Mouse (Mus musculus): ENCODE measurements around the gene Trim68. TPM values are rescaled to one million over a fixed set of nuclear protein-coding genes. Genes with fewer than 3 reads are reported as not detected.
"Not testable (repeated sequence)": the region's sequence is repeated elsewhere in the genome, so short reads cannot be mapped to it uniquely, and the experiment has no call there.

Trim68 gene
- total RNA-seq (2021), result 13.9 and 17.4 TPM in 2 replicates
- long read RNA-seq, partial matches to known transcripts, result 1 of 11 reads
- long read RNA-seq, other reads (novel, unspliced or antisense), result 2 of 11 reads

DNA sequence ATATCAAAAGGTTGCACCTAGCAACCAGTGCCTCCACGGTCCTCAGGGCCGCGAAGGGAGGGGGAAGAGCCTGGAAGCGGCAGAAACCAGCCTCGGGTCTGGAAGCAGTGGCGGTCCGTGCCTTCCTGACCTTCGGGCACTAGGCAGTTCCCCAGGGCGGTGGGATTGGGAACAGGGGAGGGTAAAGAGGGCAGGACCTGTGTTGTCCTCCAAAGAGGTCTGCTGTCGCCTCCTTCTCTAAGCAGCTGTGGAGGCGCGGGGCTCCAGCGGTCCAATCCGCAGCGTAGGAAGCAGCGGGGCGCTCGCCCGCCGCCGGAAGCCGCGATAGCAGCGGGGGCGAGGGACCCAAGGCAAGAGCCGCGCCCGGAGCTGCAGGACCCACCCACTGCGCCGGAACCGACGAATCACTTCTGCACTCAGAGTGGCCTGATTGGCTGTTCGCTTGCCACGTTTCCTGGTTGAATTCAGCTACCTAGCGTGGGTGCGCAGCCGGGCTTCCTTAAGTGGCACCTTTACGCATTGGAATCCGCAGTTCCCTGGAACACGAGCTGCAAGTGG is at the start of gene Trim68:
Gene Trim68, minus strand, starts transcription at position 384 of the 558 bp plus-strand sequence.
- peak; percentile 91 for DNase-seq

DNA sequence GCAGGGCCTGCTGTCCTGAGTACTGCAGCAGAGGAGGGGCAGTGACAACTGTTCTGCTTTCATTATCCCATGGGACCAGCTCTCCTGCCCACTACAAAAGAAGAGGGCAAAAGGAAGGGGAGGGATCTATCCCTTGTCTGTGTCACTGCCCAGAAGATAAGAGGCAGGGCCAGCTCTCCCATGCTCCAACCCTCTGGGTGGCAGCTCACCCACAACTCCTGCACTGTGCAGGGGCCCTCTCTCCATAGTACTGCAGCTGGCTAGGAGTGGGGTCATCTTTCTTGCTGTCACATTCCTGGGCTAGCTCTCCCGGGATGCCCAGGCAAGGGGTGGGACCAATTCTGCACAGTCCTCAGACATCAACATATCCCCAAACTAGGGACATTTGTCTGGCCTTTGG is 46.7 kb upstream of the Trim68 start:
- DNase-seq, result no peak

GRCm38 (mm10) chr7:102727391-102727790 is 40.3 kb upstream of the Trim68 start, which contains the start of gene Olfr559:
Gene Olfr559 (minus strand): TSS chr7:102727491.
- no peak for DNase-seq

DNA sequence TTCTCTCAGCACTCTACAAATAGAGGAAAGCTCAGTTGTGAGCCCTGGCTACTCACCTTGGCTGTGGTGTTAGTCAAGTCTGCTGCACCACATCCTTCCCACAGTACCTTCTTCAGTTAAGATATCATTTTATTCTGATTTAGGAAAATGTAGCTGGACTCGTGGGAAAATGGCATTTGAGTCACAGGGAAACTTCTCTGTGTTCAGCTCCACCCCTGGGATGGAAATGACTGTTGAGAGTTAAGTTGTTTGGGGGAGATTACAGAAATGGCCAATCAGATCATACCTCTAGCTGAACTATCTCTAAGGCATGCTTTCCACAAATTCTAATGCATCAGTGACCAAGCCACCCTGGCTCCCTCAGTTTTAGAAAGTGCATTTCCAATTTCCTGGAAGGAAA is 31.8 kb upstream of the Trim68 start, which contains the start of gene Olfr33:
Gene Olfr33, minus strand, starts transcription at position 101 of the 400 bp plus-strand sequence.
- no peak for DNase-seq

DNA sequence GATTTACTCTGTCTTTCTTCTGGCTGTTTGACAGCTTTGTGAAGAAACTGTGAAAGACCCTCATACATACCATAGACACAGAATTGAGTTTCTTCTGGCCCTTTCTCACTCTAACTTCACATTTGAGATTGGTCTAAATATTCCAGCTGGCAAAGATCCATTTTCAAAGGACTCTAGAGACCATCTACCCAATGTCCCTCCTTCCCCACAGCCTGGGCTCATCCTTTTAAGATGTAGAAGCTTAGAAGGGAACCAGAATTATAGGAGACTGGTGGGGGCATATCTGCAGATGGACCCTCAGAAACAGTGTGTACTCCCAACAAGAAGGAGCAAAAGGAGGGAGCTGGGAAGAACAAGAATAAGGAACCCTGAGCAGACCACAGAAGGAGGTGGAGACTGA is 14.8 kb upstream of the Trim68 start, which contains the start of gene Olfr558:
Gene Olfr558, plus strand, starts transcription at position 301 of the 400 bp plus-strand sequence.
- DNase-seq, result no peak

DNA sequence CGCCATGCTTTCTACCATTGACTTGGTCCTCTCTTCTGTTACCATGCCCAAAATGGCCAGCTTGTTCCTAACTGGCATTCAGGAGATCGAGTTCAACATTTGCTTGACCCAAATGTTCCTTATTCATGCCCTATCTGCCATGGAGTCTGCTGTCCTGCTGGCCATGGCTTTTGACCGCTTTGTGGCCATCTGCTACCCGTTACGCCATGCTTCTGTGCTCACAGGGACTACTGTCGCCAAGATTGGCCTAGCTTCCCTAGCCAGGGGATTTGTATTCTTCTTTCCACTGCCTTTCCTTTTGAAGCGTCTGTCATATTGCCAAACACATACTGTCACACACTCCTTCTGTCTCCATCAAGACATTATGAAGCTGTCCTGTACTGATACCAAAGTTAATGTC is 11.3 kb upstream of the Trim68 start:
- no peak for DNase-seq

DNA sequence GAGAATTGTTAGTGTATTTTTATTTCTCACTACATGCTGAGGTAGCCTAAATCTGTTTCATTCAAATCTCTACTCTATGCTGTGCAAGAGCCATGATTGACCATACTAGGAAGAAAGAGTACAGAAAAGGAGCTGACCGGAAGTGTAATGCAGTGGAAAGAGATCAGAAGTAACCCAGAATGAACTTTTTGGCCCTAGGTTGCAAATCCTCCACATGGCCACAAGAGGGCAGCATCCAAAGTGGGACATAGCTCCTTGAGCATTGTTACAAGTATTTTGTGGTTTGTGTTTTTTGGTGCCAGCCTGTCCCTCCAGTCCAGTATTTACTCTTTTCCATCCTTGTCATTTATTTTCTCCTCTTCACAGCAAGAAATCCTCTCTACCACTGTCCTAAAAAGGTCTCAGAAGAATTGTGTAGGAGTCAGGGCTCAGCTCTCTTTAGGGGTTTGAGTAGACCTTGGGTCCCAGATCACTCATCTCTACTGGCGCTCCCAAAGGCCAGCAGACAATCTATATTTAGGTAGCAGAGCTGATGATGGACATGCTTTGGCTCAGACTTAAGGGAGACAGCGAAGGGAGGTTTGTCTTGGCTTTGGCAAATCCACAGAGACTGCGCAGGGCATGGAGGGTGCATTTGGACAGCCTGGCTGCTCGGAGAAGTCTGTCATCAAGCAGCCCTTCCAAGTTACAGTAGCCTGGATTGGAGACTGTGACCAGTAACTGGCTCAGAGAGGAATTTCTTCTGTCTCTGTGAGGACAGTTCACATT is 8.4 kb upstream of the Trim68 start, which contains the start of gene Olfr557:
Gene Olfr557, plus strand, starts transcription at position 553 of the 768 bp plus-strand sequence.
- peak; percentile 36 for DNase-seq

DNA sequence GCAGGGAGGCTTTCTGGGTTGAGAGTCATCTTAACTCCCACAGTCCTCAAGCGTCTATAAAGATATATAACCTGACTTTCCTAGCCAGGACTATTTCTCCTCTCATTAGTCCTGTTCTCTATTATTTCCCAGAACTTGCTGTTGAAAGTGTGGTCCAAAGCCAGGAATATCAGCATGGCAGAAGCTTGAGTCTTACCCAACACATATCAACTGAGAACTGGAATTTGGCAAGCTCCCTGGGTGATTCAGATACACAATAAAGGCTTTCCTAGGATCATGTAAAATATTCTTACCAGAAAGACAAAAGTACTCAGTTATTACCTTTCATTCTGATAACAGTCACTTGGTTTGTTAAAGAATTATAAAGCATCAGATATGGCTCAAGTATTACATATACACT is 5.2 kb downstream of the Trim68 start:
- DNase-seq, result no peak

- DNase-seq, result no peak
These were observed 10.9 kb downstream of the Trim68 start for GRCm38 (mm10) chr7:102676225-102676624.

DNA sequence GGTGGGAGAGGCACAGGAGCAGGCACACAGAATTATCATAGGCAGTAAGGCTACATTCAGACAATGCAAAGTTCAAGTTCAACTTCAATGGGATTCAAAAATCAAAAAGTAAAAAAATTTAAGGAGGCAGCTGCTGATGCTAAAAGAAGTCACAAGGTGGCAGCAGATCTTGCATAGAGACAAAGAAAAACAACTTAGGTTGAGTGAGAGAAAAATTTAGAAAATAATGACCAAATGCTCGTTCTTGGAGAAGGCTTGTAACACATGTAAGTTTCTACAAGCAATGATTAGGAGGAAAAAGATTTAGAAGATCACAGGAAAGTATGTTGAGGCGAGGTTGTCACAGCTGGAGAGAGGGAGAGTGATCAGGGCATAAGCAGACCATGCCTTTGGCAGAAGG is 21.7 kb downstream of the Trim68 start:
- no peak for DNase-seq

DNA sequence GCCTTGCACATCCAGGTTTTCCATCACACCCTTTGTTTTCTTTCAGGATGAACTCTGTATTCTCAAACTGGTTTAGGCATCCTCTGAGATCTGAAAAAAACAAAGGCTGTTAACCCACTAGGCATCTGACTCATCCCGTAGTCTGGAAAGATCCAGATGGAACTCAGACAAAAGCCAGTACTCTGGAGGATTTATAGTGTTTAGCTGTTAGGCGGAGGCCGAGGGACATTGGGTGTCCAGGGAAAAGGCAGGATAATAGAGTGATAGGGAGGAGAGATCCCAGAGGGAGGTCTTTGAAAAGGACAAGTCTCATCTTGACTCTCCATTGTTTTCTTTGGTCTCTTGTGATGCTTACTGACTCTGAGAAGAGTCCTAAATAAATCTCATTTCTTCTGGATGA is 22.5 kb downstream of the Trim68 start, which contains the start of gene Olfr556:
Gene Olfr556, plus strand, starts transcription at position 301 of the 400 bp plus-strand sequence.
- no peak for DNase-seq

DNA sequence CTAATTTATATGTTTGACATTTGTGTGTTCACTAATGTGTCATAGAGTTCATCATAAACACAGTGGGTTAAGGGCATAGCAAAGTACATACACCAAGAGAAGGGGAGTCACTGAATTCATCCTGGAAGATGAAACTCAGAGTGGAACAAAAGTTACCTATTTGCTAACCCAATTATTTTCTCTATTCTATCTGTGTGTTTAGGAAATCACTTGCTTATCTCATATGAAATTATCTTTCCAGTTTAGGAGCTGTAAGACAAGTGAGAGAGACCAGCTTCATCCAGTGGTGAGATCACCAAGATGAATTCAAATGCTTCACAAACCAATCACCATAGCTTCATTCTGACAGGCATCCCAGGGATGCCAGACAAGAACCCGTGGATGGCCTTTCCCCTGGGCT is 28.6 kb downstream of the Trim68 start, which contains the start of gene Olfr555:
Gene Olfr555, plus strand, starts transcription at position 301 of the 400 bp plus-strand sequence.
- DNase-seq, result no peak

DNA sequence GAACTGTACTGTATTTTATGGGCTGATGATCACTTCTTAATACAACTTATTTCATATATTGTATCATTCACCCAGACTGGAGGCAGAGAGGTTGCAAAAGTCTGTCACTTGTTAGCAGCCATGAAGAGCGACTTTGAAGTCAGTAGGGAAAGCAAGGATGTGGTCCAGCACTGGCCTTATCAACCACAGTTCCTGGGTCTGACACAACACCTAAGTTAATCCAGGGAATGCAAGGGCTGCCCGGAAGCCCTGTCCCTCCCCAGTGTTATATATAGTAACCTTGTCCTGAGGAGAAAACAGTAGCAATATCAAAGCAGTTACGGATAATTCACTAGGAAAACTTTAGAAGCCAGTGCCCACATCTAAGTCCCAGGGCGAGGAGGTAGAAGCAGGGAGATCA is 42.2 kb downstream of the Trim68 start:
- DNase-seq, result not testable (repeated sequence)

DNA sequence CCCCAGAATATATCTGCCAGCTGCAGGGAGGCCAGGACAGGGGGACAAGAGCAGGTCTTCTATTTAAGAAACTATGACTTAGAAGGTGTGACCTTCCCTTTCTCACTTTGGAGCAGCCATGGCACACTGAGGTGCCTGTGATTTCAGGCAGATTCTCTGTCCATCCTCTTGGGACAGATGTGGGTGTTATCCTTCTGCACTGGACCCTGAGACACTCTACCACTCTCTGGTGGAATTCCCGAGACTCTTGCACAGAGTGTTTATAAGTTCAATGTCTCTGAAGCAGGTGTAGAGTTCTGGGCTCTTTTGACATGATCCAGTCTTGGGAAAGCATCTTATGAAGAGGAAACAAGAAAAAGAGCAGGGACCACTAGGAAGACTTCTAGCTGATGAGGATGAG is 49.0 kb downstream of the Trim68 start, which contains the start of gene Olfr554:
Gene Olfr554, plus strand, starts transcription at position 301 of the 400 bp plus-strand sequence.
- DNase-seq, result no peak

DNA sequence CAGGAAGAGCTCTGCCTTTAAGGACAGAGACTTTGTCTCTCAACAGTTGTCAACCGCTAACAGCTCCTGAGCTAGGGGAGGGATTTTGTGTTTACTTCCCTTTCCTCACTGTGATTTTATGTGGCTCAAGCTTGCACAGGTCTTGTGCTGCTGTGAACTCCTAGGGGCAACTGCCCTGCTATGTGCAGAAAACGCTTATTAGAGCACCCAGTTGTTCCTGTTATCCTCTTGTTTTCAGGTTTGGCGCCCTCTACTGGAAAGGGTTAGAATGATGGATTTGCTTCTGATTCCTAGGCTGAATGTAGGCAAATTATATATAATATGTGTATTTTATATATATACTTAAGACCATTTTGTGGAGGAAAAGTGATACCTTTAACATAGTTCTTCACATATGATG is 50.5 kb downstream of the Trim68 start:
- DNase-seq, result peak; percentile 5

Other genes with a start within 250 kb of the Trim68 start
- 28.2 and 36.0 TPM in 2 replicates for gene Rrm1, start 245.6 kb downstream of the Trim68 start, total RNA-seq (2021)
- gene Olfr543, start 205.6 kb downstream of the Trim68 start, total RNA-seq (2021), result not detected in 2 replicates
- gene Olfr544, start 199.0 kb downstream of the Trim68 start, total RNA-seq (2021), result not detected in 2 replicates
- gene Olfr545, start 187.8 kb downstream of the Trim68 start, total RNA-seq (2021), result not detected in 2 replicates
- gene Olfr547, start 152.6 kb downstream of the Trim68 start, total RNA-seq (2021), result not detected in 2 replicates
- not detected in 2 replicates for gene Olfr548-ps1, start 146.4 kb downstream of the Trim68 start, total RNA-seq (2021)
- not detected in 2 replicates for gene Olfr549, start 137.5 kb downstream of the Trim68 start, total RNA-seq (2021)
- gene Trim21, start 121.8 kb downstream of the Trim68 start, total RNA-seq (2021), result 11.6 and 17.7 TPM in 2 replicates
- gene Olfr550, start 115.9 kb downstream of the Trim68 start, total RNA-seq (2021), result not detected in 2 replicates
- gene Olfr551, start 95.4 kb downstream of the Trim68 start, total RNA-seq (2021), result not detected in 2 replicates
- gene Olfr552, start 89.6 kb downstream of the Trim68 start, total RNA-seq (2021), result 0.19 TPM in 1 of 2 replicates, not detected in the other
- not detected in 2 replicates for gene Olfr553, start 69.1 kb downstream of the Trim68 start, total RNA-seq (2021)
- not detected in 2 replicates for gene Olfr554, start 48.9 kb downstream of the Trim68 start, total RNA-seq (2021)
- gene Olfr555, start 28.5 kb downstream of the Trim68 start, total RNA-seq (2021), result not detected in 2 replicates
- gene Olfr556, start 22.4 kb downstream of the Trim68 start, total RNA-seq (2021), result not detected in 2 replicates
- gene Olfr557, start 8.6 kb upstream of the Trim68 start, total RNA-seq (2021), result not detected in 2 replicates
- 0.36 and 0.38 TPM in 2 replicates for gene Olfr558, start 14.9 kb upstream of the Trim68 start, total RNA-seq (2021)
- gene Olfr33, start 31.7 kb upstream of the Trim68 start, total RNA-seq (2021), result not detected in 2 replicates
- gene Olfr559, start 40.2 kb upstream of the Trim68 start, total RNA-seq (2021), result not detected in 2 replicates
- gene Olfr560, start 72.0 kb upstream of the Trim68 start, total RNA-seq (2021), result not detected in 2 replicates
- 0.24 and 0.43 TPM in 2 replicates for gene Olfr78, start 72.1 kb upstream of the Trim68 start, total RNA-seq (2021)
- not detected in 2 replicates for gene Olfr561, start 83.9 kb upstream of the Trim68 start, total RNA-seq (2021)
- gene Olfr564, start 116.2 kb upstream of the Trim68 start, total RNA-seq (2021), result not detected in 2 replicates
- gene Olfr566, start 171.4 kb upstream of the Trim68 start, total RNA-seq (2021), result not detected in 2 replicates
- not detected in 2 replicates for gene Olfr568, start 189.8 kb upstream of the Trim68 start, total RNA-seq (2021)
- gene Olfr569, start 203.6 kb upstream of the Trim68 start, total RNA-seq (2021), result not detected in 2 replicates
- not detected in 2 replicates for gene Olfr570, start 207.2 kb upstream of the Trim68 start, total RNA-seq (2021)
- not detected in 2 replicates for gene Olfr571, start 230.2 kb upstream of the Trim68 start, total RNA-seq (2021)
- gene Olfr572, start 237.1 kb upstream of the Trim68 start, total RNA-seq (2021), result not detected in 2 replicates

All from adrenal gland, postnatal 25 days (tissue).